Mouse (Mus musculus): ENCODE measurements around the gene Suv39h1. TPM values are rescaled to one million over a fixed set of nuclear protein-coding genes. Genes with fewer than 3 reads are reported as not detected.
"Not testable (repeated sequence)": the region's sequence is repeated elsewhere in the genome, so short reads cannot be mapped to it uniquely, and the experiment has no call there.

Gene Suv39h1
- total RNA-seq, 2 experiments from 2014 or later, result 43.6 to 50.3 TPM

DNA sequence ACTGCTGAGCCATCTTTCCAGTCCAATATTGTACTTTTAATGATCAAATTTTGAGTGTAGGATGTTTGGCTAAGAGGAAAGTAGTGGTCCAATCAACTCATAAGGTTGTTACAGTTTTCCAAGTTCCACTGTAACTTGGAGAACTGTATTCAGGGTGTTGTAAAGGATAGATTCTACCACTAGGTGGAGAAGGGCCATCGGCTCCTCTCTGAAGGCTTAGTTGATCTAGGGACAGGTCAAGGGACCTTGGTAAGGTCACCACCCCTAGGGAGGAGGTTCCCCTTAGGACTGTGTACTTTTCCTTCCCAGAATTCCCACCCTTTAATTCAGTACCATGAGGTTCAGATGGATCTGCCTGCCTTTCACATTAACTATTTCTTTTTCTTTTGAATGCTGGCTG, 41.6 kb downstream of the Suv39h1 start:
- no peak for ATAC-seq (ENCODE audit: poor library complexity, severe bottlenecking)

DNA sequence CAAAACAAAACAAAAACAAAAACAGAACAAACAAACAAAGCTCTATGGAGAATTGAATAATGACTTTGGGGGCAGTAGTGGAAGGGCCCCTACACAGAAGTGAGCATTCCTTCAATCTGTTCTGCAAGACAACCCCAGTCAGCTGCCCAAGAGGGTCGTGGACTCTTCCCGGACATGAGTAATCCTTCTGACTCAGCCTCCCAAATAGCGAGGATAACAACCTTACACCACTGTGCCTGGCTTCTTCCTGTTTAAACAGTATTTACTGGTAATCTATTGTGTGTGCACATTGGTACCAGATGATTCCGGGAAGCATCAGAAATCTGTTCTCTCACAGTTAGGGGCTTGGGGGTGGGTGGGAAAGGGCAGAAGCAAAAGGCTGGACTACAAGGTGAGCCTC, 47.7 kb downstream of the Suv39h1 start:
- no peak for ATAC-seq (ENCODE audit: poor library complexity, severe bottlenecking)

DNA sequence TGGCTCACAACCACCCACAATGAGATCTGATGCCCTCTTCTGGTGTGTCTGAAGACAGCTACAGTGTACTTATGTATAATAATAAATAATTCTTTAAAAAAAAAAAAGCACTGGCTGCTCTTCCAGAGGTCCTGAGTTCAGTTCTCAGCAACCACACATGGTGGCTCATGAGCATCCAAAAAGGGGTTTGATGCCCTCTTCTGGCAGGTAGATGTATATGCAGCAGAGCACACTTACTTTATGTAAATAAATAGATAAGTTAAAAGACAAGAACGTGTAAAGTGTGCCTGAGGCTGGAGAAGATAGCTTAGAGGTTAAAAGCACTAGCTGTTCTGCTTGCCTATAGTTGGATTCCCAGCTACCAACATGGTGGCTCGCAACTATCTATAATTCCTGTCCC, 49.8 kb downstream of the Suv39h1 start:
- ATAC-seq (ENCODE audit: poor library complexity, severe bottlenecking), result no peak

DNA sequence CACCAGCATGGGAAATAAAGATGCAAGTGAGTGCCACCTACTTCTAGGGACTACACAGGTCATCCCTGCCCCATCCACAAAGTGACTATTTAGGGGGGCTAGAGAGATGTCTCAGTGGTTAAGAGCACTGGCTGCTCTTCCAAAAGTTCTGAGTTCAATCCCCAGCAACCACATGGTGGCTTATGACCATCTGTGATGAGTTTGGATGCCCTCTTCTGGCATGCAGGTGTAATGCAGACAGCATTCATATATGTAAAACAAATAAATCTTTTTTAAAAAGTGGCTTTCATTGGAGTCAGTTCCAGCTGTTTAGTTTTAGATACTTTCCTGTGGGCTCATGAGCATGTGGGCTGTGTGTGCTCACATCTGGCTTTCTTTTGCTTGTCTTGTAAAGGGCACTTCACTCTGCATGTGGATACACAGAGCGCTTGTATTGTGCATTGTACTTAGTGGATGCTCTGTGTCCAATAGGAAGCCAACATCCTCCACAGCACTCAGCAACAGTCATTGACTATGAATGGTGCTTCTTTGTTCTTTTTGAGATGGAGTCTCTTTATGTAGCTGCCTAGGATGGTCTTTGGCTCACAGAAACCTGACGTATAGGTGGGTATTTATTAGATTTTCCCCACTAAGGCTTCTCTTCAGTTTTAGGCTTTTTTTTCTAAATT, 54.3 kb downstream of the Suv39h1 start:
- ATAC-seq (ENCODE audit: poor library complexity, severe bottlenecking), result no peak

DNA sequence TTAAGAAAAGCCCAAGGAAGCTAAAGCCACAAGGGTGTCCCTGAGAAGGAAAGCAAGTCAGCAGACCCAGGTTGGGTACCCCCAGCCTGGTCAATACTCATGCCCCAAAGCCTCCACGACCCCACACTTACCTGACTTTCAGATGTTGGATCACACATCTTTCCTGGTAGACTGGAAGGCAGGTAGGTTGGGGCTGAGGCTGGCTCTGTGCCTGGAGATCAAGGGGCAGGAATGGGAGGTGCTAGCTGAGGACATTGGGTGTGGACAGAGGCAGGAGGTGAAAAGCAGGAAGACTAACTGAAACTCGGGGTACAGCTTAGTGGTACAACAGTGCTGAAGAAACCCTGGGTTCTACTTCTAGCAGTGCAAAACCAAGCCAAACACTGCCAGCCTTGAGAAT, 56.3 kb downstream of the Suv39h1 start, which contains the start of gene Glod5:
Gene Glod5, minus strand, starts transcription at position 207 of the 400 bp plus-strand sequence.
- no peak for ATAC-seq (ENCODE audit: poor library complexity, severe bottlenecking)

DNA sequence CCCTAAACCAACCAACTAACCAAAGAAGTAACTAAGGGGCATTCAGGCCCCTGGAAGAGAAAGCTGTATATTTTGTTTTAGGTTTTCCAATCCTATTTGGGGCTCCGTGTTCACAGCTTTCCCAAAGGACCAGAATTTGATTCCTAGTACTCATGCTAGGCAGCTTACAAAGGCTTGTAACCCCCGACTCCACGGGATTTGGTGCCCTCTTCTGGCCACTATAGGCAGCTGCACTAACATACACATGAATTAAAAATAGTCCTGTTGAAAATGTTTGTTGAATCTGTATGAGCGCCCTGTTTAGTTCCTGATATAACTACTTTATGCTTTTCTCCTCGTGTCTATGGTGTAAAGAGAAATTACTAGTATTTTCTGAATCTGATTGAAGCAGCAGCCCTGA, 57.4 kb downstream of the Suv39h1 start:
- no peak for ATAC-seq (ENCODE audit: poor library complexity, severe bottlenecking)

DNA sequence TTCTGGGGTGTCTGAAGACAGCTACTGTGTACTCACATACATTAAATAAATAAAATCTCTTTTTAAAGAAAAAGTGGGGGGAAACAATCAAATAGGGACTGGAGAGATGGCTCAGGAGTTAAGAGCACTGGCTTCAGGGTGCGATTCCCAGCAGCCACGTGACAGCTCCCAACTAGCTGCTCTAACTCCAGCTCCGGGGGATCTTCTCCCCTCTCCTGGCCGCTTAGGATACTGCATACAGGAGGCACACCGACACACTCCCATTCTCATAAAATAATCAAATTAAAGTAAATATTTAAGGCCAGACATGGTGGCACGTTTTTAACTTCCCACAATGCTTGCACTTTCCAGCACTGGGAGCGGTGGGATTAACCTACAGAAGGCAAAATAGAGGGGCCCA, 58.9 kb downstream of the Suv39h1 start:
- not testable (repeated sequence) for ATAC-seq (ENCODE audit: poor library complexity, severe bottlenecking)

DNA sequence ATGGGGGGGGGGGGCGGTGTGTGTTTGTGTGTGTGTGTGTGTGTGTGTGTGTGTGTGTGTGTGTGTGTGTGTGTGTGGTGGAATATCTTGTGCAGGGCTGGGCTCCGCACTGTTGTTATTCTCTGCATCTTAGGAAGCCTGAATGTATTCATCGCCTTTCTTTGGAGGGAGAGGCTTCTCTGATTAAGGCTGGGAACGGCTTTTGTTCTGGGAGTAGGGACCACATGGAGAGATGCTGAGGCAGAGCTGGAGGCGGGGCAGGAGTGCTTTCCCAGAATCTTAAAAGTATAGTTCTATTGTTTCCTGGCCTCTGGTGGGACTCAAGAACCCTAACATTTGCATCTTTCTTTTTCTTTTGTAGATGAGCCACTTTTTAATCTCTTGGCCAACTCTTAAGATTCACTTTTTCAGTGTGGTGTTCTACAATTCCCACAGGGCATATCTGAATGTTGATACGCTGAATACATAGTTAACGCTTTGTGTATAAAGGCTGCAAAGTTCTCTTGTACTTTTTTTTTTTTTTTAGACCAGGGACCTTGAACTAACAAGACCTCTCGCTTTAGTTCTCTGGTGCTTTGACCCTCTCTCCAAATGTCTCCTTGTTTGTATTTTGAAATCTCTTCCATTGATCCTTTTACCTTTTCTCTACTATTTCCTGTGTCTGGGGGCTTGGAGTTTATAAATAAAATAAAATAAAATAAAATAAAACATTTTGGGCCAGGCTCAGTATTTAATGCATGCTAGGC, 60.8 kb downstream of the Suv39h1 start:
- ATAC-seq (ENCODE audit: poor library complexity, severe bottlenecking), result no peak

DNA sequence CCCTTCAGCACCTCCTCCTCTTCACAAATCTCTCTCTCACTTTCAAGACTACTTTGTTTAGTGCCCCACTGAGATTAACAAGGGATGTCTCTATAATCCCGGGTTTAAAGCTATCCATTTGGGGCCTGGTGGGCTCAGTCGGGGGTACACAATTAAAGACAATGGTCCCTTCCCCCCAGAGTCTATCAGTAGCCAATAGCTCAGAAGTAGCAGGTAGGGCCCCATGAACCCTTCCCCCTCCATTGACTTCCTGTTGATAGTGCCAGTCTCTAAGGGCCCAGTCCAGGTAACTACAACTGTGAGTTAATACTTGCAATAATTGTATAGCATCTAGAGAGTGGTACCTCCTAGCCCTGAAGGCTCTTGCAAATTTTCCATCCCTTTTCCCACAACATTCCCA, 61.4 kb downstream of the Suv39h1 start:
- no peak for ATAC-seq (ENCODE audit: poor library complexity, severe bottlenecking)

Other genes with a start within 250 kb of the Suv39h1 start
- 43.2 and 50.6 TPM in 2 replicates for gene Otud5, start 233.4 kb downstream of the Suv39h1 start, total RNA-seq (2015)
- 70.2 and 73.0 TPM in 2 replicates for gene Otud5, start 233.4 kb downstream of the Suv39h1 start, total RNA-seq (2017)
- 4.7 and 8.6 TPM in 2 replicates for gene Pim2, start 196.5 kb downstream of the Suv39h1 start, total RNA-seq (2015)
- 1.1 and 1.4 TPM in 2 replicates for gene Pim2, start 196.5 kb downstream of the Suv39h1 start, total RNA-seq (2017)
- 6.4 and 9.8 TPM in 2 replicates for gene Slc35a2, start 190.7 kb downstream of the Suv39h1 start, total RNA-seq (2015)
- 10.9 and 13.5 TPM in 2 replicates for gene Slc35a2, start 190.7 kb downstream of the Suv39h1 start, total RNA-seq (2017)
- 25.6 and 29.8 TPM in 2 replicates for gene Pqbp1, start 175.5 kb downstream of the Suv39h1 start, total RNA-seq (2015)
- gene Pqbp1, start 175.5 kb downstream of the Suv39h1 start, total RNA-seq (2017), result 116 and 123 TPM in 2 replicates
- gene Timm17b, start 175.4 kb downstream of the Suv39h1 start, total RNA-seq (2015), result 75.8 and 85.4 TPM in 2 replicates
- 35.8 and 50.0 TPM in 2 replicates for gene Timm17b, start 175.4 kb downstream of the Suv39h1 start, total RNA-seq (2017)
- gene Gm10491, start 166.9 kb downstream of the Suv39h1 start, total RNA-seq (2015), result not detected in 2 replicates
- gene Gm10491, start 166.9 kb downstream of the Suv39h1 start, total RNA-seq (2017), result not detected in 2 replicates
- gene Gm10490, start 165.2 kb downstream of the Suv39h1 start, total RNA-seq (2015), result not detected in 2 replicates
- not detected in 2 replicates for gene Gm10490, start 165.2 kb downstream of the Suv39h1 start, total RNA-seq (2017)
- gene Pcsk1n, start 154.9 kb downstream of the Suv39h1 start, total RNA-seq (2015), result not detected in 2 replicates
- not detected in 2 replicates for gene Pcsk1n, start 154.9 kb downstream of the Suv39h1 start, total RNA-seq (2017)
- gene Eras, start 146.2 kb downstream of the Suv39h1 start, total RNA-seq (2015), result not detected in 2 replicates
- gene Eras, start 146.2 kb downstream of the Suv39h1 start, total RNA-seq (2017), result not detected in 2 replicates
- 6.4 and 7.5 TPM in 2 replicates for gene Hdac6, start 126.9 kb downstream of the Suv39h1 start, total RNA-seq (2015)
- 8.0 and 9.3 TPM in 2 replicates for gene Hdac6, start 126.9 kb downstream of the Suv39h1 start, total RNA-seq (2017)
- gene Gata1, start 96.7 kb downstream of the Suv39h1 start, total RNA-seq (2015), result 5.8 and 7.1 TPM in 2 replicates
- gene Gata1, start 96.7 kb downstream of the Suv39h1 start, total RNA-seq (2017), result 5.6 and 7.6 TPM in 2 replicates
- gene Glod5, start 56.3 kb downstream of the Suv39h1 start, total RNA-seq (2015), result not detected in 2 replicates
- gene Glod5, start 56.3 kb downstream of the Suv39h1 start, total RNA-seq (2017), result not detected in 2 replicates
- gene Was, start 15.7 kb upstream of the Suv39h1 start, total RNA-seq (2015), result 107 and 116 TPM in 2 replicates
- gene Was, start 15.7 kb upstream of the Suv39h1 start, total RNA-seq (2017), result 145 and 149 TPM in 2 replicates
- gene Wdr13, start 58.1 kb upstream of the Suv39h1 start, total RNA-seq (2015), result 17.4 and 20.3 TPM in 2 replicates
- gene Wdr13, start 58.1 kb upstream of the Suv39h1 start, total RNA-seq (2017), result 22.2 and 27.9 TPM in 2 replicates
- gene Rbm3, start 71.1 kb upstream of the Suv39h1 start, total RNA-seq (2015), result 982 and 1,036 TPM in 2 replicates
- gene Rbm3, start 71.1 kb upstream of the Suv39h1 start, total RNA-seq (2017), result 1,421 and 1,439 TPM in 2 replicates
- 5.9 and 8.4 TPM in 2 replicates for gene Tbc1d25, start 101.4 kb upstream of the Suv39h1 start, total RNA-seq (2015)
- 2.0 and 2.9 TPM in 2 replicates for gene Tbc1d25, start 101.4 kb upstream of the Suv39h1 start, total RNA-seq (2017)
- gene Ebp, start 118.8 kb upstream of the Suv39h1 start, total RNA-seq (2015), result 56.4 and 70.7 TPM in 2 replicates
- gene Ebp, start 118.8 kb upstream of the Suv39h1 start, total RNA-seq (2017), result 108 and 125 TPM in 2 replicates
- gene Porcn, start 131.8 kb upstream of the Suv39h1 start, total RNA-seq (2015), result 0.27 TPM in 1 of 2 replicates, not detected in the other
- 0.22 and 0.41 TPM in 2 replicates for gene Porcn, start 131.8 kb upstream of the Suv39h1 start, total RNA-seq (2017)
- 16.3 and 17.5 TPM in 2 replicates for gene Ftsj1, start 177.6 kb upstream of the Suv39h1 start, total RNA-seq (2015)
- gene Ftsj1, start 177.6 kb upstream of the Suv39h1 start, total RNA-seq (2017), result 14.2 and 14.4 TPM in 2 replicates
- 1.3 and 4.1 TPM in 2 replicates for gene Slc38a5, start 196.4 kb upstream of the Suv39h1 start, total RNA-seq (2015)
- 2.4 and 3.7 TPM in 2 replicates for gene Slc38a5, start 196.4 kb upstream of the Suv39h1 start, total RNA-seq (2017)

Measured in megakaryocyte, adult 5-6 weeks (primary cell).